Mouse (Mus musculus): Measurements from ENCODE around the gene Sord.

GRCm38 (mm10) chr2:122304544-122304943 is 70.0 kb downstream of the Sord start:
- no peak for TF ChIP-seq CTCF (IDR thresholded peaks at IDR 0.05; ENCODE audit: low read depth)
- TF ChIP-seq EP300 (IDR thresholded peaks at IDR 0.05; ENCODE audit: low read depth) = no peak
